Mouse (Mus musculus) right cerebral cortex, postnatal 4 days (tissue): ENCODE results near the gene Ppp3ca.

Experiments used
- DNase-seq: peaks from one replicate; pipeline ENCODE4 v3.0.0-alpha.2; 2022

Gene Ppp3ca

DNA sequence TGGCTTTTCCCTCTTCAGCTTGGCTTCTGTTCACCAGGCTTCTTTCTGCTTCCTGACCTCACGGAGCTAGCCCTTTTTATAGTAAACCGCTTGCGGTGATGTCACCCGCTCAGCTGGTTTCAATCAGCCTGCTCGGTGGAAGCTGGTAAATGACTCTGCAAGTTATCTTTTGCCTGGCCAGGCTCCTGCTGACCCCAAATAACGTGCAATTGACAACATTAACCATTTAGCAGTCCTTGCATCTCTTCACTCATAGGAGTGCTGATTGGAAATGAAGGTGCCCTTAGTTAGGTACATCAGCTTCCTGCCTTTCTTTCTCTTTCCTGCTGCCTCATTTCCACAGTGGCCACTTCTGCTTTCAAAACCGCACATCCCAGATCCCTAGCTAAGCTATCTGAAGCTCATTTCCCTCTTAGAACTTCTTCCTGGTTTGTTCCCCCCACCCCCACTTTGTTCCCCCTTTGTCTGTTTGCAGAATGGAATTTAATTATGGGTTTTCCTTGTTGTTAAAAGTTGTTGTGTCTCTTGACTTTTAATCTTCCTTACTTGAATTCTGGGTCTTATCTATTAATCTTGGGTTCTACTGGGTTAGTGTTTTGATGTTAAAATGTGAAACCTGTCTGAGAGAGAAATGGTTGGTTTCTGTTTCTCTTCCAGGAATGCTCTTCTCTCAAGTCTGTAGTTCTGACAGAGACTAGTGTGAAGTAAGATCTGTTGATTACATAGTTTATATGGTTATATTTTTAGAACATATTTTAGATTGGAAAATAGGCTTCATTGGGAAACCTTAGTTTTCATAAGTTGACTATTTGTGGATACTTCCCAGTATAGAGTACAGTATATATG is 55.6 kb downstream of the Ppp3ca start:
- no peak for DNase-seq

GRCm38 (mm10) chr3:136727877-136728276 is 58.0 kb downstream of the Ppp3ca start:
- no peak for DNase-seq

- DNase-seq: no peak
These were observed 60.1 kb downstream of the Ppp3ca start for GRCm38 (mm10) chr3:136729978-136730377.

DNA sequence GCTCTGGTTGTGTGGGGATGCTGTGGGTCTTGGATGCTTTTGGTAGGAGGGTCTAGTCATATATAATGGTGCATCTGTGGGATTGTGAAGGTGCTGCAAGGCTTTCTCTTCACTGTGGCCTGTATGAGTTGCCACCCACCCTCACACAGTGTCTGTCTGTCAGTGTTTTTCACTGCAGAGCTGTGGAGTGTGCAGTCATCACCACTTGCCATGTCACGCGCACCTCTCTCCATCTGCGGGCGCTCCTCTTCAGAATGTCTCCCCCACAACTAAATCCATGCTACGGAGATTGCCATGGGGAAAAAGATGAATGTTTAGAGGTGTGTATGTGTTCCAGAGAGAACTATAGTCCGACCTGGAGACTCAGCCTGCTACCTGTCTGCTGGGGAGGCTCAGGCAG is 61.7 kb downstream of the Ppp3ca start:
- DNase-seq: no peak

GRCm38 (mm10) chr3:136736021-136736420 is 66.1 kb downstream of the Ppp3ca start:
- no peak for DNase-seq

DNA sequence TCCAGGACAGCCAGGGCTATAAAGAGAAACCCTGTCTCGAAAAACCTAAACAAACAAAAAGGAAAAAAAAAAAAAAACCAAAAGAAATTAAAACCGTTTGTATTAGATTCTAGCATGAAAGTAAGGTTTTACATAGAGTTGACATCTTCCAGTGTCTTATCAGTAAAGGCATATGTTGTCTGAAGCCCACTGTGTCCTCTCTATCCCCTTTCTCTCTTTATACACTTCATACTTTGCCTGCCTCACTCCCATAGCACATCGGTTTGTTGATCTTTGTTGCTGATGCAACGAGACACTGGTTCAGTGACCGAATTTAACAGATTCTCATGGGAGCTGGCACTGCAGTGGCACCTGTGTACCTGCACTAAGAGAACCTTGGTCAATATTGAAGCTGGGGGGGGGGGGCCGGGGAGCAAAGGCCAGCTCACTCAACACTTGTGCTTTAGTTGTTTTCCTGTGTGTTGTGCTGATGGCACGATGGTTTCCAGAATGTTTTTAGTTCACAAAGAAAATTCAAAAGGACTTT is 66.9 kb downstream of the Ppp3ca start:
- DNase-seq: no peak

GRCm38 (mm10) chr3:136738474-136738873 is 68.5 kb downstream of the Ppp3ca start:
- DNase-seq: no peak

DNA sequence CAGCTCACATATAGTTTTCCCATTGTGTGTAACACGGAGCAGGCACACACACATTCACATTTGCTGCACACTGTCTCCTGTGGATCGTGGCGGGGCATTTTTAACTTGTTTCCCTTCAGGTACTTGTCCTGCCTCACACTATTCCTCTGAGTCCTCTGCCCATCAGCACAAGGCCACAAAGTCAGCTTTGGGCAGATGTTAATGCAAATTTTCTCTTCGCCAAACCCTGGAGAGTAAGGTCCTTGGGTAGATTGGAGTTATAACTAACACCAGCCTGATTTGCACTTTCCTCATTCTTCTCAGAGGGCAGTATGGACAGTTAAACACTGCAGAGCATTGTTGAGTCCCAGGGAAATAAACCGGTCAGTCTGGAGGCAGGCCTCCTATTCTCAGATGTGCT is 69.0 kb downstream of the Ppp3ca start:
- DNase-seq: no peak

- DNase-seq: no peak
These were observed 71.7 kb downstream of the Ppp3ca start for GRCm38 (mm10) chr3:136741659-136742058.

DNA sequence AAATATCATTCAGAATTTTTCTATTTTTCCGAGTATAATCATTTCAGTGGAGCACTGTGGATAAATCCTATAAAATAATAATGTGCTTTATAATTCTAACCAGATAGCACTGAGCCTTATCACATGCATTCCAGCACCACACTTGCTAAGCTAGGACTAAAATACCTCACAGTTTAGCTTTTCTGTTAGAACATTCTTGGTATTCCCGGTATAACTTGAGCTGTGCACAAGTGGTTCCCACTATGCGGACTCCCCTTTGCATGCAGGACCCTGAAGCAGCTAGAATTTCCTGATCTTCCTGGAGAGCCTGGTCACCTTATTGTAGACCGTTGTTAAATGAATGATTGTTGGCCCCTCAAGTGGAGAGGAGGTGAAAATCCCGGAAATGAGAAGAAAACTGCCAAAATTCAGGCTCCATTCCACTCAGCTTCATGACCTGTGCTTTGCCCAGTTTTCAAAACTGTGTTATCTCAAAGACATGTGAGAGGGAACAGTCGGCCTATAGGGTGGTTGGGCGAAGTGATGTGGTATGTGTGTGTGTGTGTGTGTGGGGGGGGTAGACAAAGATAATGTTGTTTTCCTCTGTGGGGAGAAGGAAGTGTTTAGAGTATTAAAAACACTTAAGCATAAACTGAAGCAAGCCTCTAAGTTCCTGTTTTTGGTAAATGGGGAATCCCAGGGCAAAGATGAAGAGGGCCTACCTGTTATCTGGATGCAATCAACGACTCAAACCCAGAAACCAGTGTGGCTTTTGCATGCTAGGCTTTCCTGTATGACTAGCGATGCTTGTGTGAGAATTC is 72.5 kb downstream of the Ppp3ca start:
- no peak for DNase-seq

DNA sequence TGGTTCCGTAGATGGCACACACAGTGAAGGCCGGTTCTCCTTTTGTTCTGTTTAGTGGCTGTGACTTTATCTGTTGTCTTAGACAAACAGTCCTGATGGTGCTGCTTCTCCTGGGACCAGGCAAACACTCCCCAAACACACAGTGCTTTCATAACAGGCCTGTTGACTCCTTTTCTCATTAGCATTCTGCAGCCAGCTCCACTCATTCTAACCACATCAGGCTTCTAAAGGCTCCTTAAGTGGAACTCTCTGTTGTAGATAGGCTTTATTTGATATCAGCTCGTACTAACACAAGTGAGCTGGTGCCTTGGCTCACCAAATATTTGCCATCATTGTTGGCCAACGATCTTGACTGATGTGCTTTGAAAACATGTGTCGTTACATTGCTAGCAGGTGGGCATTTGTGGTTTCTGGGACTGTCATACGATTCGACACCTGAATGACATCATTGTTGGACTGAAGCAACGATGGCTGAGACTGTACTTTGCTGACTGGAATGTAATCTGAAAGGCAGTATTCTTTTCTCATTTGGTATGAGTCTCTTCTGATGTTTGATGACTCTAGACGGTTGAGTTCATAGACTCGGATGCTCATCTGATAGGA is 74.5 kb downstream of the Ppp3ca start:
- no peak for DNase-seq

DNA sequence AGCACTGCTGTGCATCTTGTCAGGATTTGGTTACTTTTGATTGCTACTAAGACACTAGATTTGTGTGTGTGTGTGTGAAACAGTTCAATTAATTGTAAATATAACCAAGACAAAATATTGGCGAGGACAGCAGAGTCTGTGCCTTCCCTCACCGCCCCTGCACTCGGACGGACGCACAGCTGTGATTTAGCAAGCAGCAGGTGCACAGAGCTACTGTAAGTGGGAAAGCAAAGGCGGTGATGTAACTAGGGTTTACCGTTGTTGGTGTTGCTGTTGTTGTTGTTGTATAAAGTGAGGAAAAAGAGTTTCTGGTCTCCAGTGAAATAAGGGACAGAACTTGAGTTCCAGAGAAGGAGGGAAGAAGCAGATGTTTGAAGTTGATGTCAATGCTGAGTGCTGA is 75.5 kb downstream of the Ppp3ca start:
- no peak for DNase-seq

GRCm38 (mm10) chr3:136748761-136749476 is 79.0 kb downstream of the Ppp3ca start:
- no peak for DNase-seq

DNA sequence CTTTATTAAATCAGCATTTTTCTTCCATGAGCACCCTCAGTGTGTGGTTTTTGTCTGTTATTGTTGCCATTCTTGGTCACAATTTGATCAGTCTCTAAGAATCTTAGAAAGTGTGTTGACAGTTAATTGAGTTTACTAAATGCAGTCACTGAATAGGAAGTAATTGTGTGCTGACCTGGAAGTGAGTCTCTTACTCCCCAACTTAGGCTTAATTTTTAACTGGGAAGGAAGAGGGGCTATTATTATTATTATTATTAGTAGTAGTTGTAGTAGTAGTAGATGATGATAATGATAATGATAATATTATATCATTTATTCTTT is 79.5 kb downstream of the Ppp3ca start:
- DNase-seq: no peak

DNA sequence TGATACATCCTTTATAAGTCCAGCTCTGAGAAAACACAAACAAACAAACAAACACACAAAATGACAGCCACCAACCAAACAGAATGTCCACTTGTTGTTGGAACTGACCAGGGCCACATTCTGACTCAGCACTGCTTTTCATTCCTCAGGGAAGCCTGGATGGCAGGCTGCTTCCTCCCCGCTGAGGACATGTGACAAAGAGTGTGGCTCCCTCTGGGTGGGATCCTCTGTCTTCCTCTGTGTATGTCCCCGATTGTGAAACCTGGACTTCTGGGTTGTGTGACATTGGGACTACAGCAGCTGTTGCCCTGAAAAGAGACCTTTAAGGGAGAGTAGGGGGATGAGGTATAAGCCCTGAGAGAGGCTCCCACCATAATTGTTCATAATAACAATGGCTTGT is 80.0 kb downstream of the Ppp3ca start:
- DNase-seq: no peak

GRCm38 (mm10) chr3:136752126-136752716 is 82.3 kb downstream of the Ppp3ca start:
- DNase-seq: no peak

GRCm38 (mm10) chr3:136756137-136756536 is 86.2 kb downstream of the Ppp3ca start:
- DNase-seq: no peak

DNA sequence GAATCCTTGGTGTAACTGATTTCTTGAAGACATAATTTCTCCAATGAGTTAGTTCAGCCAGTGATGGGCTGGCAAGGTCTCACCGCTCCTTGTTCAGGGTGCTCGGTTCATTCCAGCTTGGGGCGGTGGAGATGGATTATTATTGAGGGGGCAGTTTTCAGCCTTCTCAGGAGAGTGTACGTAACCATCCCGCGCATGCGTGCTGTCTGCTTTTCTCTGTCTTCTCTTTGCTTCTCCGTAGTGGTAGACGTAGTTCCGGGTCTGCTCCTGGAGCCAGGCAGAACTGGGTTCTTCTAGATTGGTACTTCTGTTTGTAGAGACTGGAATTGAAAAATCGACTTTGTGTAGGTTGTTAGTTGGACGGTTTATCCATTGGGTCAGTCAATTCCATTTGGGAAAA is 89.5 kb downstream of the Ppp3ca start:
- DNase-seq: no peak

GRCm38 (mm10) chr3:136761292-136761978 is 91.5 kb downstream of the Ppp3ca start:
- no peak for DNase-seq

DNA sequence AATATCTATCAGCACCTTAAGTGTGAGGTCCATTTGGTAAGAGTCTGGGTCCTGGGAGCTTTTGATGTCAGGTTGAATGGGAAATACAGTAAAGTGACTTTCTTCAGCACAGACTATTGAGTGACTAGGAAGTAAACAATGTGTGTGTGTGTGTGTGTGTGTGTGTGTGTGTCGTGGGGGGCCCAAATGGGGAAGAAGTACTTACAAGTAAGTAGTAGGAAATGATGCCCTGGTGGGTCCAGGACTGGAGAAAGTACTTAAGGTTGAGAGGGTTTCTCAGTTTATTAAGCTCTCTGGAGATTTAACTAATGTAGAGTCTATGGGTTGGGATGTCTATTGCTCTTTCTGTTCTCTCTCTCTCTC is 92.0 kb downstream of the Ppp3ca start:
- DNase-seq: no peak

DNA sequence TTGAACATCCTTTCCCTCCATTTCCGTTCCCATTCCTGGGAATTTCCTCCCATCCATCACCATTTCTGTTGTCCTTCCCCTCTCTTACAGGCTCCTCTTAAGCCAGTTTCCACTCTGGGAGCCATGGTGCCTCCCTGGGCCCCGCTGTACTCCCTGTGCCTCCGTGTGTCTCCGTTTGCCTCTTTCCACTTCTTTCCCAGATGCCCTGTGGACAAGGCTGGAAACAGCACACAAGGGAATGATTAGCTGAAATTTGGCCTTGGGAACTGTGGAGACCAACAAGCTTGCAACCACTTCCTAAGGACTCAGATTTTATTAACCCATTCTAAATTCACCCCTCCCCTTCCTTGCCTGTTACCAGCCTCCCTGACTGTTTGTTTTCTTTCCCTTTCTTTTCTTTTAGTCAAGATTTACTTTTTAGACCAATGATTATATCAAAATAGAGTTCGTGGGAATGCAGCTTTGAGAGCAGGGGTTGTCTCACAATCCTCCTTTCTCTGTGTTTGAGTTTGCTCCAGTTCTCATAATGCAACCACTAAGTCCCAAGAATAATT is 93.9 kb downstream of the Ppp3ca start:
- DNase-seq: no peak

GRCm38 (mm10) chr3:136765569-136765968 is 95.6 kb downstream of the Ppp3ca start:
- DNase-seq: no peak
